Mouse (Mus musculus): ENCODE data around the gene R3hcc1l. TPM values are rescaled to one million over a fixed set of nuclear protein-coding genes. Genes with fewer than 3 reads are reported as not detected.

Gene R3hcc1l
- polyA plus RNA-seq, 1 experiment = 23.8 TPM

- H3K9me3 ChIP-seq (replicated peaks; ENCODE audit: control insufficient read depth, insufficient read depth, low read length, poor library complexity, severe bottlenecking) = no peaks in the 10 kb centered on the region
- no peaks in the 10 kb centered on the region for H3K27me3 ChIP-seq (ENCODE audit: control insufficient read depth, insufficient read depth, low read length, poor library complexity, severe bottlenecking)
- no peak overlapping the region for H3K4me3 ChIP-seq (ENCODE audit: low read depth, low read length)
- no peaks in the 10 kb centered on the region for H3K4me1 ChIP-seq (ENCODE audit: control insufficient read depth, insufficient read depth, low read length)
- H3K27ac ChIP-seq (ENCODE audit: insufficient read depth, low read length) = no peak overlapping the region
- no peak overlapping the region for H3K9ac ChIP-seq (ENCODE audit: low read depth, poor library complexity, severe bottlenecking)
- no peaks in the 10 kb centered on the region for H3K36me3 ChIP-seq (ENCODE audit: control insufficient read depth, insufficient read depth, low read length, poor library complexity, severe bottlenecking)
- no peak for TF ChIP-seq POLR2A (IDR thresholded peaks at IDR 0.05; ENCODE audit: insufficient read depth, low read length)
- TF ChIP-seq EP300 (IDR thresholded peaks at IDR 0.05; ENCODE audit: insufficient read depth, low read depth, low read length) = 0 out of 2 replicates have a peak, but pooled peaks have one; percentile 31
These were observed 95.2 kb downstream of the R3hcc1l start for GRCm38 (mm10) chr19:42613647-42614225.

GRCm38 (mm10) chr19:42628068-42628467, 109.5 kb downstream of the R3hcc1l start:
- no peak overlapping the region for H3K27ac ChIP-seq (ENCODE audit: insufficient read depth, low read length)
- H3K4me1 ChIP-seq (ENCODE audit: control insufficient read depth, insufficient read depth, low read length) = no peaks in the 10 kb centered on the region
- H3K9me3 ChIP-seq (replicated peaks; ENCODE audit: control insufficient read depth, insufficient read depth, low read length, poor library complexity, severe bottlenecking) = no peaks in the 10 kb centered on the region
- H3K4me3 ChIP-seq (ENCODE audit: low read depth, low read length) = no peak overlapping the region
- TF ChIP-seq EP300 (IDR thresholded peaks at IDR 0.05; ENCODE audit: insufficient read depth, low read depth, low read length) = no peak
- no peak for TF ChIP-seq POLR2A (IDR thresholded peaks at IDR 0.05; ENCODE audit: insufficient read depth, low read length)
- TF ChIP-seq CTCF (IDR thresholded peaks at IDR 0.05; ENCODE audit: low read depth, low read length) = no peak
- no peak overlapping the region for H3K9ac ChIP-seq (ENCODE audit: low read depth, poor library complexity, severe bottlenecking)
- H3K27me3 ChIP-seq (ENCODE audit: control insufficient read depth, insufficient read depth, low read length, poor library complexity, severe bottlenecking) = no peaks in the 10 kb centered on the region
- no peaks in the 10 kb centered on the region for H3K36me3 ChIP-seq (ENCODE audit: control insufficient read depth, insufficient read depth, low read length, poor library complexity, severe bottlenecking)

GRCm38 (mm10) chr19:42631541-42631961, 113.0 kb downstream of the R3hcc1l start:
- H3K9me3 ChIP-seq (replicated peaks; ENCODE audit: control insufficient read depth, insufficient read depth, low read length, poor library complexity, severe bottlenecking) = no peaks in the 10 kb centered on the region
- H3K9ac ChIP-seq (ENCODE audit: low read depth, poor library complexity, severe bottlenecking) = no peak overlapping the region
- H3K27me3 ChIP-seq (ENCODE audit: control insufficient read depth, insufficient read depth, low read length, poor library complexity, severe bottlenecking) = no peaks in the 10 kb centered on the region
- no peak overlapping the region for H3K4me3 ChIP-seq (ENCODE audit: low read depth, low read length)
- no peaks in the 10 kb centered on the region for H3K4me1 ChIP-seq (ENCODE audit: control insufficient read depth, insufficient read depth, low read length)
- no peak overlapping the region for H3K27ac ChIP-seq (ENCODE audit: insufficient read depth, low read length)
- no peaks in the 10 kb centered on the region for H3K36me3 ChIP-seq (ENCODE audit: control insufficient read depth, insufficient read depth, low read length, poor library complexity, severe bottlenecking)
- TF ChIP-seq EP300 (IDR thresholded peaks at IDR 0.05; ENCODE audit: insufficient read depth, low read depth, low read length) (no peak), CTCF (IDR thresholded peaks at IDR 0.05; ENCODE audit: low read depth, low read length) (no peak), POLR2A (IDR thresholded peaks at IDR 0.05; ENCODE audit: insufficient read depth, low read length) (no peak)

GRCm38 (mm10) chr19:42632301-42632700, 113.7 kb downstream of the R3hcc1l start:
- Histone ChIP-seq H3K27ac (ENCODE audit: insufficient read depth, low read length) (no peak overlapping the region), H3K9me3 (replicated peaks; ENCODE audit: control insufficient read depth, insufficient read depth, low read length, poor library complexity, severe bottlenecking) (no peaks in the 10 kb centered on the region), H3K4me3 (ENCODE audit: low read depth, low read length) (no peak overlapping the region), H3K4me1 (ENCODE audit: control insufficient read depth, insufficient read depth, low read length) (no peaks in the 10 kb centered on the region), H3K36me3 (ENCODE audit: control insufficient read depth, insufficient read depth, low read length, poor library complexity, severe bottlenecking) (no peaks in the 10 kb centered on the region), H3K9ac (ENCODE audit: low read depth, poor library complexity, severe bottlenecking) (no peak overlapping the region), H3K27me3 (ENCODE audit: control insufficient read depth, insufficient read depth, low read length, poor library complexity, severe bottlenecking) (no peaks in the 10 kb centered on the region)
- TF ChIP-seq EP300 (IDR thresholded peaks at IDR 0.05; ENCODE audit: insufficient read depth, low read depth, low read length) (no peak), POLR2A (IDR thresholded peaks at IDR 0.05; ENCODE audit: insufficient read depth, low read length) (no peak), CTCF (IDR thresholded peaks at IDR 0.05; ENCODE audit: low read depth, low read length) (no peak)

GRCm38 (mm10) chr19:42633650-42634049, 115.1 kb downstream of the R3hcc1l start:
- H3K27ac ChIP-seq (ENCODE audit: insufficient read depth, low read length) = no peak overlapping the region
- TF ChIP-seq POLR2A (IDR thresholded peaks at IDR 0.05; ENCODE audit: insufficient read depth, low read length) = no peak
- no peak for TF ChIP-seq EP300 (IDR thresholded peaks at IDR 0.05; ENCODE audit: insufficient read depth, low read depth, low read length)
- no peak for TF ChIP-seq CTCF (IDR thresholded peaks at IDR 0.05; ENCODE audit: low read depth, low read length)
- no peak overlapping the region for H3K4me3 ChIP-seq (ENCODE audit: low read depth, low read length)

GRCm38 (mm10) chr19:42636631-42637030, 118.1 kb downstream of the R3hcc1l start:
- no peak for TF ChIP-seq CTCF (IDR thresholded peaks at IDR 0.05; ENCODE audit: low read depth, low read length)
- no peak for TF ChIP-seq POLR2A (IDR thresholded peaks at IDR 0.05; ENCODE audit: insufficient read depth, low read length)
- no peak for TF ChIP-seq EP300 (IDR thresholded peaks at IDR 0.05; ENCODE audit: insufficient read depth, low read depth, low read length)
- Histone ChIP-seq H3K36me3 (ENCODE audit: control insufficient read depth, insufficient read depth, low read length, poor library complexity, severe bottlenecking) (no peaks in the 10 kb centered on the region), H3K9me3 (replicated peaks; ENCODE audit: control insufficient read depth, insufficient read depth, low read length, poor library complexity, severe bottlenecking) (no peaks in the 10 kb centered on the region), H3K9ac (ENCODE audit: low read depth, poor library complexity, severe bottlenecking) (no peak overlapping the region), H3K4me1 (ENCODE audit: control insufficient read depth, insufficient read depth, low read length) (no peaks in the 10 kb centered on the region), H3K4me3 (ENCODE audit: low read depth, low read length) (no peak overlapping the region), H3K27ac (ENCODE audit: insufficient read depth, low read length) (no peak overlapping the region), H3K27me3 (ENCODE audit: control insufficient read depth, insufficient read depth, low read length, poor library complexity, severe bottlenecking) (no peaks in the 10 kb centered on the region)

More at GRCm38 (mm10) chr19:42633650-42634049, 115.1 kb downstream of the R3hcc1l start:
- H3K27me3 ChIP-seq (ENCODE audit: control insufficient read depth, insufficient read depth, low read length, poor library complexity, severe bottlenecking) = no peaks in the 10 kb centered on the region
- H3K9me3 ChIP-seq (replicated peaks; ENCODE audit: control insufficient read depth, insufficient read depth, low read length, poor library complexity, severe bottlenecking) = no peaks in the 10 kb centered on the region
- H3K4me1 ChIP-seq (ENCODE audit: control insufficient read depth, insufficient read depth, low read length) = no peaks in the 10 kb centered on the region
- H3K9ac ChIP-seq (ENCODE audit: low read depth, poor library complexity, severe bottlenecking) = no peak overlapping the region
- no peaks in the 10 kb centered on the region for H3K36me3 ChIP-seq (ENCODE audit: control insufficient read depth, insufficient read depth, low read length, poor library complexity, severe bottlenecking)

Measured in ES-Bruce4 (cell line).